Mouse (Mus musculus) T-helper 1 cell (primary cell): Measurements from ENCODE around the gene Snx30.

ENCODE experiments used
- in situ Hi-C: fragments of 300-600 bp; cut with MboI, MseI; formaldehyde crosslinking; loops from one replicate; pipeline ENCODE4 v1.15.1; 2025; ENCODE audit warnings: high pct_unique_total_duplicates

Gene Snx30

GRCm38 (mm10) chr4:59901810-59902209 is 96.2 kb downstream of the Snx30 start:
- in situ Hi-C loops = no loop called here

DNA sequence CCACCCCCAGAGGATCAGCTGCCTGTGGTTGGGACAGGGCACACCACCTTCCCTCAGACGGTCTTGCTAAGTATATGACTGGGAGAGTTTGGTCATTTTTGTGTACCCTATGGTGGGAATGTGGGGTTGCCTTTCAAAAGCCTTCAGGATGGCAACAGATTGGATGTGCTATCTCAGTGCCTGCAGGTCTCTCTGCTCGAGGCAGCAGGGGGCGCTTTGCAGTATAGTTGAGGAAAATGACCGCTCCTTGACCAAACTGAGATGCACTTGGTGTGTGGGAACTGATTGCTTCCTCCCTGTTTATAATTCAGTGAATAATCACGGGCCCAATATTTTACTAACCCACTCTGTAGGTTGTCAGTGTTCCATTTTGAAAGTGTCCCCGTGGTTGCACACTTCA is 96.9 kb downstream of the Snx30 start:
- in situ Hi-C loops = no loop called here

GRCm38 (mm10) chr4:59907092-59907491 is 101.5 kb downstream of the Snx30 start:
- in situ Hi-C loops = no loop called here

- in situ Hi-C loops = no loop called here
These were observed 102.1 kb downstream of the Snx30 start for GRCm38 (mm10) chr4:59907657-59908230.

DNA sequence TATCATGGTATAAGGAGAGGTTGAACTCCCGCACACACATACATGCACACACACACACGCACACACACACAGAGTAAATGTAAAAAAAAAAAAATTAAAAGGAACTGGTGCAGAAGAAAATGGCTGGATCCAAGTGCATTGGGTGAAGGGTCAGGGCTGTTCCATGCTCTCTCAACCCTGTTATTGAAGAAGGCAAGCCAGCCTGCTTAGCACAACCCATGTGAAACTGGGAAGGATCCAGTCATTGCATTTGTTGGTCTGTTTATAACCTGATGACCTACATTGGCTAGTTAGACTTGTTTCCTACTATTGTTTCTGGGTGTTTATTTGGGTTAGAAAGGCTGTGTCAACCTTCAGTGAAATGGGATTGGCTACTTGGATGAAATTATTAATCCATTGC is 103.1 kb downstream of the Snx30 start:
- in situ Hi-C loops = no loop called here

DNA sequence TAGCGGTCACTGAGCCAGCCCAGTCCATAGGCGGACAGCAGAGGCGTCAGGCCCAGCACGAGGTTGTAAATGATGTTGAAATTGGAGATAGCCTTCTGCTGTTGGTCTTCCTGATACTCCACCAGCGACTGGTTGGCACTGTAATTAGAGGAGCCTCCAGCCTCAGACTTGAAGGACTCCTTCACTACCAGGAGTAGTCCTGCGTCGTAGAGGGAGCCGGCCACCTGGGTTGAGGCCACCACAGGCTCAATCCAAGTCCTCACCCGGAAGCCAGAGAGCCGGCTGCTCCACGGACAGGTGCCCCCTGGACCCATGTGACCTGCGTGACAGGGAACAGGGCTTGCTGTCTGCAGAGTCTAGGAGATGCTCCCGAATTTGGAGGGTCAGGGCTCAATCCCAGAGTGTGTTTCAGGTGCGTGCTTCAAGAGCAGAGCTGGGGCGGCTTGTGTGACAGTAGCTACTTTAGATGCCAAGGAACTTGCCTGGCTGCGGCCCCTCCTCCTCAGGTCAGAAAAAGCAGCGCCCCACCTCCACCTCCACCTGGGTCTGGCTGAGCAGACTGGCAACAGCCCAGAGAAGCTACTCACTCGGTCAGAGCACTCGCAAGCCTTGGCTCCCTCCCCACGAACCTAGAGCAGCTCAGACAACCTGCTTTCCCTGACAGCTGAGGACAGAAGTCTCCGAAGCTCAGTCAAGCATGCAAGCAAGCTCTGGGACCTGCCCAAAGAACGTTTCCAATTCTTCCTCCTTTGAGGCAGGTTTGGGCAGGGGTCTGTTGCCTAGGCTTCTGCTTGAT is 109.2 kb downstream of the Snx30 start, which contains the start of gene Slc46a2:
Gene Slc46a2 (minus strand): TSS at position 449 of the 796 bp plus-strand sequence.
- in situ Hi-C loops = no loop called here

GRCm38 (mm10) chr4:59917966-59918365 is 112.3 kb downstream of the Snx30 start:
- in situ Hi-C loops = no loop called here

GRCm38 (mm10) chr4:59925082-59925481 is 119.4 kb downstream of the Snx30 start:
- in situ Hi-C loops = no loop called here

GRCm38 (mm10) chr4:59927666-59928065 is 122.0 kb downstream of the Snx30 start:
- in situ Hi-C loops = no loop called here

- in situ Hi-C loops = no loop called here
These were observed 122.7 kb downstream of the Snx30 start for GRCm38 (mm10) chr4:59928347-59928746.

- in situ Hi-C loops = no loop called here
These were observed 127.1 kb downstream of the Snx30 start for GRCm38 (mm10) chr4:59932505-59933281.

DNA sequence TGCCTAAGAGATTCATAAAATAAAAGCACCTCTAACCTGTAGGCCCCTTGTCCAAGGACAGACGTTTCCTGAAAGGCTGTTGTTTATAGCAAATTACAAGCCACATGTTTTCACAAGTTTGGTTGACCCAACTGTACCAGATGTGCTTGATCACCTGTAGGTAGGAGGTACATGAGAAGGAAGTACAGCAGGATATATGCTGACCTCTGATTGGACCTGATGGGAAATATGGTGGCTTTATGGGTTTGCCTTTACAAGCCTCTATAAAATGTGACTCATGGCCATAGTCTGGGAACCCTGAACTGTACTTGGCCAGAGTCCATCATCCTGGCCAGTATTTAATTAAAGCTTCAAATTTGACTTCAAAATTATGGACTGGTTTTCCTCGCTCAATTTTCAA is 131.9 kb downstream of the Snx30 start:
- in situ Hi-C loops = no loop called here
